Mouse (Mus musculus) C2C12 (cell line): ENCODE measurements around the gene Sec31a.

Source experiments
- CEBPB ChIP-seq: IDR thresholded peaks from one replicate; pipeline ENCODE4 v1.6.1; 2011; ENCODE audit warnings: low read depth, mild to moderate bottlenecking, control low read depth, moderate library complexity
- CTCF ChIP-seq: IDR thresholded peaks from one replicate; pipeline ENCODE4 v1.5.1; 2011; ENCODE audit not compliant: control insufficient read depth, insufficient read depth, insufficient read length
- FOSL1 ChIP-seq: IDR thresholded peaks from one replicate; pipeline ENCODE4 v1.8.0; 2011; ENCODE audit warnings: mild to moderate bottlenecking, low read length; ENCODE audit not compliant: poor library complexity, insufficient read depth, severe bottlenecking
- MAX ChIP-seq: IDR thresholded peaks from one replicate; pipeline ENCODE4 v1.6.1; 2011; ENCODE audit warnings: mild to moderate bottlenecking, control low read depth
- MYOD1 ChIP-seq: IDR thresholded peaks from one replicate; pipeline ENCODE4 v1.6.1; 2011; ENCODE audit warnings: low read depth; ENCODE audit not compliant: control insufficient read depth, insufficient read length
- MYOG ChIP-seq: IDR thresholded peaks from one replicate; pipeline ENCODE4 v1.6.1; 2011; ENCODE audit not compliant: control insufficient read depth, insufficient read length; ENCODE audit errors: extremely low read depth
- USF1 ChIP-seq: IDR thresholded peaks from one replicate; pipeline ENCODE4 v1.6.1; 2011; ENCODE audit warnings: low read depth, mild to moderate bottlenecking, control low read depth, moderate library complexity

DNA sequence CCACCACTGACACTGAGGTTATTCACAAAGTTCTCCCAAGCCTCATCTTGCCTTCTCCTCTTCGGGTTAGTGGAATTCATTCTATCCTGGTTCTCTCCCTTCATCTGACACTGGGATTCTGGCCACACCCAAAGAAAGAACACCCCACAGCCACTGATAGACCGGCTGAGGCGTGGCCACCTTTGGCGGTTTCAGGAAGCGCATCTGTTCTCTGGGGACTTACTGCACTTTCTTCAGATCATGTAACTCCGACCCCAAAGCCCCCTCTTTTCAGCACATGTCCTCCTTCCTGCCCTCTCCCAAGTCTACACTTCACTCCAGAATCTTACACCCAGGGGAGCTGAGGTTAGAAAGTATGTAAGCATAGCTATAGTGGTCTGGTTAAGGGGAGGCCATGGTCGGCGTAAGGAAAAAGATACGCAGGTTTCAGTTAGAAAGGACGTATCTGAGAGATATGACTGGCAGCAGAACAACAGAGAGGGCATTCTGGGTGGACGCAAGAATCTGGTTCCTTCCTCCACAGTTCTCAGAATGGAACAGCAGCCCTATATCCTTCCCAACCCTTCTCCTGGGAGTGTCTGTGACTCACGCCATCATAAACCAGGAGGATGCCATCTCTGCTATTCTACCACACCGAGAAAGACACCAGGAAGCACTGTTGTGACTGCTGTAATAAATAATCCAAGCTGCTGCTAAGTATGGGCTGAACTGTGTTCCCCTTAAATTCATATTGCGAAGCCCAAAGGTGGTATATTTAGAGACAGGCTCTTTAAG, 82.2 kb downstream of the Sec31a start:
- TF ChIP-seq MYOG (no peak), CTCF (no peak), USF1 (no peak), MAX (no peak), MYOD1 (no peak), CEBPB (no peak), FOSL1 (no peak)
